Mouse (Mus musculus) left cerebral cortex, adult 11 months (tissue): ENCODE results near the gene Atp6v1e2.

Experiments
- DNase-seq: peaks from one replicate; pipeline ENCODE4 v3.0.0; 2022; ENCODE audit warnings: low spot score

Atp6v1e2 gene

GRCm38 (mm10) chr17:86947840-86948796 is at the start of gene Atp6v1e2:
Gene Atp6v1e2 (minus strand): TSS chr17:86947897.
- no peak for DNase-seq

- DNase-seq, result no peak
These were observed 49.6 kb upstream of the Atp6v1e2 start for GRCm38 (mm10) chr17:86997323-86997722.

- no peak for DNase-seq
These were observed 43.6 kb upstream of the Atp6v1e2 start for GRCm38 (mm10) chr17:86991306-86991705.

- DNase-seq, result no peak
These were observed 41.0 kb upstream of the Atp6v1e2 start for GRCm38 (mm10) chr17:86988601-86989184.

- DNase-seq, result no peak
These were observed 40.5 kb upstream of the Atp6v1e2 start for GRCm38 (mm10) chr17:86988161-86988560.

GRCm38 (mm10) chr17:86986449-86987138 is 38.9 kb upstream of the Atp6v1e2 start:
- no peak for DNase-seq

GRCm38 (mm10) chr17:86982497-86982896 is 34.8 kb upstream of the Atp6v1e2 start:
- no peak for DNase-seq

GRCm38 (mm10) chr17:86981701-86982100 is 34.0 kb upstream of the Atp6v1e2 start:
- no peak for DNase-seq

- DNase-seq, result no peak
These were observed 33.5 kb upstream of the Atp6v1e2 start for GRCm38 (mm10) chr17:86981205-86981604.

- no peak for DNase-seq
These were observed 30.8 kb upstream of the Atp6v1e2 start for GRCm38 (mm10) chr17:86978496-86978895.

- no peak for DNase-seq
These were observed 28.7 kb upstream of the Atp6v1e2 start for GRCm38 (mm10) chr17:86976387-86976786.

- no peak for DNase-seq
These were observed 25.4 kb upstream of the Atp6v1e2 start for GRCm38 (mm10) chr17:86973097-86973496.

- no peak for DNase-seq
These were observed 24.2 kb upstream of the Atp6v1e2 start for GRCm38 (mm10) chr17:86971860-86972259.

GRCm38 (mm10) chr17:86971036-86971435 is 23.3 kb upstream of the Atp6v1e2 start:
- no peak for DNase-seq

- no peak for DNase-seq
These were observed 22.5 kb upstream of the Atp6v1e2 start for GRCm38 (mm10) chr17:86970026-86970750.

GRCm38 (mm10) chr17:86969582-86969981 is 21.9 kb upstream of the Atp6v1e2 start:
- no peak for DNase-seq

GRCm38 (mm10) chr17:86968581-86968980 is 20.9 kb upstream of the Atp6v1e2 start:
- DNase-seq, result no peak

GRCm38 (mm10) chr17:86967536-86968525 is 20.1 kb upstream of the Atp6v1e2 start:
- no peak for DNase-seq

- DNase-seq, result no peak
These were observed 19.4 kb upstream of the Atp6v1e2 start for GRCm38 (mm10) chr17:86967048-86967447.

GRCm38 (mm10) chr17:86966040-86966439 is 18.3 kb upstream of the Atp6v1e2 start:
- DNase-seq, result no peak

- no peak for DNase-seq
These were observed 17.4 kb upstream of the Atp6v1e2 start for GRCm38 (mm10) chr17:86965121-86965520.
